Mouse (Mus musculus) small intestine, adult 2 months (tissue): ENCODE results near the gene Atg3. TPM values are rescaled to one million over a fixed set of nuclear protein-coding genes. Genes with fewer than 3 reads are reported as not detected.

Experiments used
- H3K27ac ChIP-seq: fragments of 200-500 bp; 2 replicates; pipeline ENCODE4 v1.5.1; 2012; ENCODE audit warnings: low read depth, low read length, control low read depth, inconsistent platforms; ENCODE audit not compliant: insufficient read depth
- H3K27me3 ChIP-seq: fragments of 200-500 bp; 2 replicates; pipeline ENCODE4 v1.6.1; 2012; ENCODE audit warnings: mild to moderate bottlenecking, moderate library complexity, low read length, inconsistent platforms; ENCODE audit not compliant: control insufficient read depth, insufficient read depth
- H3K36me3 ChIP-seq: fragments of 200-500 bp; 2 replicates; pipeline ENCODE4 v1.6.1; 2012; ENCODE audit warnings: mild to moderate bottlenecking, low read length, control low read depth, inconsistent platforms; ENCODE audit not compliant: control insufficient read depth, insufficient read depth
- H3K4me1 ChIP-seq: fragments of 200-500 bp; 2 replicates; pipeline ENCODE4 v1.6.1; 2012; ENCODE audit warnings: low read length, inconsistent platforms, mixed read lengths; ENCODE audit not compliant: control insufficient read depth, insufficient read depth, insufficient read length
- H3K4me3 ChIP-seq: fragments of 200-500 bp; 2 replicates; pipeline ENCODE4 v1.5.1; 2012; ENCODE audit warnings: low read depth, mild to moderate bottlenecking, control low read depth, inconsistent platforms, low read length, moderate library complexity
- CTCF ChIP-seq: fragments of 200-500 bp; IDR thresholded peaks from 2 replicates; pipeline ENCODE4 v1.5.1; 2012; ENCODE audit warnings: low read depth, mild to moderate bottlenecking, control low read depth, inconsistent platforms, low read length, moderate library complexity, mixed read lengths; ENCODE audit not compliant: insufficient replicate concordance, insufficient read length; ENCODE audit errors: extremely low read depth
- POLR2A ChIP-seq: fragments of 200-500 bp; IDR thresholded peaks from 2 replicates; pipeline ENCODE4 v1.6.1; 2012; ENCODE audit warnings: low read depth, mild to moderate bottlenecking, control low read depth, inconsistent platforms, low read length, moderate library complexity
- WGBS: fragments of 180-500 bp; shearing (Covaris S2); methylation state at CpG from one replicate; pipeline ENCODE4 v1.1.7; 2018; 5-methylcytosine and 5-hydroxymethylcytosine counted together
- polyA plus RNA-seq: library from polyadenylated mRNA; depleted of rRNA; stranded (reverse); fragments of >200 nt; gene quantifications from 2 replicates; pipeline ENCODE4 v1.2.3, GENCODE M21; 2012

The Atg3 gene
- polyA plus RNA-seq, 1 experiment = 27.0 TPM

- 32% methylated on average over 3 of the region's 3 CpGs for WGBS
- no peak overlapping the region for H3K4me3 ChIP-seq
Observed at GRCm38 (mm10) chr16:45154741-45155250, 3.8 kb upstream of the Atg3 start.

DNA sequence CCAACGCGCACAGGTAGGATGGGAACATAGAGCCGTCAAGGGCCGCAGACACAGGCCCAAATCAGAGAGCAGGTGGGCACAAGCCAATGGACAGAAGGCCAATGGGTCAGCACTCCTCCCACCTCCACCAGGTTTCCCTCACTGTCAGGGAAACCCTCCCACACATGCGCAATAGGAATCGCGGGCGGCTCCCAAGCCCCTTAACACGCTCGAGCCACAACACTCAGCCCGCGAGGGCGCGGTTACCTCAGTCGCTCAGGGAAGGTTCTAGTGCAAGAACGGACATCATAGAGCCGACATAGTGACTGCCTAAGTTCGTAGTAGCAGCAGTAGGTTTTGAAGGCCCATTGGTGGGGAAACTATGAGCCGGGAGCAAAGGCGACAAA lies 456 bp upstream of the Atg3 start:
- H3K27me3 ChIP-seq = no peaks in the 10 kb centered on the region
- peaks cover 11% of the 10 kb centered on the region; the same call in 1 of the 2 replicates for H3K4me1 ChIP-seq
- peaks cover 2% of the 10 kb centered on the region; the same call in 1 of the 2 replicates for H3K36me3 ChIP-seq
- TF ChIP-seq CTCF = no peak; the same call in 1 of the 2 replicates
- H3K4me3 ChIP-seq = peak overlapping the region; percentile 98
- peak overlapping the region; percentile 92 for H3K27ac ChIP-seq
- WGBS = under 1% methylated on average over 20 of the region's 20 CpGs

More at GRCm38 (mm10) chr16:45154741-45155250, 3.8 kb upstream of the Atg3 start:
- Histone ChIP-seq H3K27me3 (no peaks in the 10 kb centered on the region), H3K4me1 (peaks cover 11% of the 10 kb centered on the region; the same call in 1 of the 2 replicates), H3K36me3 (peaks cover 20% of the 10 kb centered on the region), H3K27ac (peak overlapping the region; percentile 33; the same call in 1 of the 2 replicates)
- TF ChIP-seq CTCF (no peak), POLR2A (no peak)

GRCm38 (mm10) chr16:45159389-45159716 lies 768 bp downstream of the Atg3 start:
- H3K36me3 ChIP-seq = peaks cover 2% of the 10 kb centered on the region; the same call in 1 of the 2 replicates
- TF ChIP-seq CTCF = no peak
- no peak for TF ChIP-seq POLR2A
- H3K27me3 ChIP-seq = no peaks in the 10 kb centered on the region
- peaks cover 9% of the 10 kb centered on the region; the same call in 1 of the 2 replicates for H3K4me1 ChIP-seq
- peak overlapping the region; percentile 95 for H3K27ac ChIP-seq
- H3K4me3 ChIP-seq = peak overlapping the region; percentile 98
- WGBS = under 1% methylated on average over 11 of the region's 11 CpGs

DNA sequence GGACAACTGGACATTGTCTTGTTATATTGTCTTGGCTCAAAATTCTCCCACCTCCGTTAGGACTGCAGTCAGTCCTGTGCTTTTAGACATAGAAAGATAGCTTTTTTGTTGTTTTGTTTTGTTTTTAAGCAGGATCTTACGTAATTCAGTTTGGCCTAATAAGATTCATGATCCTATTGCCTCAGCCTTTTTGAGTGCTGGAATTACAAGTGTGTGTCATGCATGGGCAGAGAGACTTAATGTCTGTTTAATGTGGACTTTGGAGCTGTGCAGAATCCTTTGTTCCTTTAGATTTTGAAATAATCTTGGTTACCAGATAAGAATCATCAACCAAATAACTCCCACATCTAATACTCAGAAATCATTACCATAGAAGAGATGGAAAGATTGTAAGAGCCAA lies 20.0 kb downstream of the Atg3 start:
- no peaks in the 10 kb centered on the region for H3K27me3 ChIP-seq
- H3K36me3 ChIP-seq = peaks cover 25% of the 10 kb centered on the region
- no peak overlapping the region for H3K27ac ChIP-seq
- WGBS = 88% methylated on average over 2 of the region's 2 CpGs
- TF ChIP-seq CTCF (no peak), POLR2A (no peak)
- no peaks in the 10 kb centered on the region for H3K4me1 ChIP-seq
- H3K4me3 ChIP-seq = no peak overlapping the region

GRCm38 (mm10) chr16:45181824-45182223 lies 23.2 kb downstream of the Atg3 start:
- Histone ChIP-seq H3K27ac (no peak overlapping the region), H3K4me1 (no peaks in the 10 kb centered on the region), H3K36me3 (peaks cover 29% of the 10 kb centered on the region), H3K4me3 (no peak overlapping the region), H3K27me3 (no peaks in the 10 kb centered on the region)
- TF ChIP-seq POLR2A (no peak), CTCF (no peak)
- WGBS = 87% methylated on average over 5 of the region's 5 CpGs

DNA sequence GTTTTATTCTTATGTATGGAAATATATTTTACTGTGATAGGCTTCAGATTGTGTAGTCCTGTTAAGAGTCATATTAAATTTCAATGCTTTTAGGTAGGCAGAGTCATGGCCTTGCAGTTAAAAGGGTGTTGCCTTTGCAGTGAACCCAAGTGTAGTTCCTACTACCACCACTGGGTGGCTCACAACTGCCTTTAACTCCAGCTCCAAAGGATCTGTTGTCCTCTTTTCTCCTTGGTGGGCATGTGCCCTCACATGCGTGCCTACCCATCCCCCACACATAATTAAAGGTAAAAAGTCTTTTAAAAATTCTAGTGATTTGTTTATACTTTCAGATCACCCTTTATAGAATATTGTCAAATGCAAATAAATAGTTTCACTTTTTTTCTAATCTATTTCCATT lies 34.0 kb downstream of the Atg3 start:
- Histone ChIP-seq H3K4me1 (no peaks in the 10 kb centered on the region), H3K4me3 (no peak overlapping the region), H3K27me3 (no peaks in the 10 kb centered on the region), H3K27ac (no peak overlapping the region), H3K36me3 (peaks cover 13% of the 10 kb centered on the region)
- WGBS = 4% methylated on average over 1 of the region's 1 CpGs
- peak; percentile 77; the same call in 1 of the 2 replicates for TF ChIP-seq CTCF
- TF ChIP-seq POLR2A = no peak

DNA sequence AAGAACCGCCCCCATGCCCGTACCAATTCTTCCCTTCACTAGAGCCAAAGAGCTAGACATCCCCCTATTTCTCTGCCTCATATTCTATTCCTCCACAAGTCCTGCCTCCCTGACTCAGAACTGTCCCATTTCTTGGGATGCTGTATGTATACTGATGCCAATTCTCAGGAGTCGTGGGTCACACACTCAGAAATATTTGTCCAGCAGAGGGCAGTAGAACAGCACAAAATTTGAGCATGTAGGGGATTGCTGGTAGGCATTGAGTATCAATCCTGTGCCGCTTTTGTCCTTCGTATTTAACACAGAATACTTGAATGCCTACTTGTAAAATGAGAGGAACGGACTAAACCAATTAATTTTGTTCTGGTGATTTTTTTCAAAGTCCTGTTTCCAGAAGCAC lies 38.2 kb downstream of the Atg3 start:
- Histone ChIP-seq H3K27ac (no peak overlapping the region), H3K36me3 (no peaks in the 10 kb centered on the region), H3K27me3 (no peaks in the 10 kb centered on the region), H3K4me1 (no peaks in the 10 kb centered on the region), H3K4me3 (no peak overlapping the region)
- no peak for TF ChIP-seq CTCF
- no peak for TF ChIP-seq POLR2A
- WGBS = 34% methylated on average over 6 of the region's 6 CpGs

DNA sequence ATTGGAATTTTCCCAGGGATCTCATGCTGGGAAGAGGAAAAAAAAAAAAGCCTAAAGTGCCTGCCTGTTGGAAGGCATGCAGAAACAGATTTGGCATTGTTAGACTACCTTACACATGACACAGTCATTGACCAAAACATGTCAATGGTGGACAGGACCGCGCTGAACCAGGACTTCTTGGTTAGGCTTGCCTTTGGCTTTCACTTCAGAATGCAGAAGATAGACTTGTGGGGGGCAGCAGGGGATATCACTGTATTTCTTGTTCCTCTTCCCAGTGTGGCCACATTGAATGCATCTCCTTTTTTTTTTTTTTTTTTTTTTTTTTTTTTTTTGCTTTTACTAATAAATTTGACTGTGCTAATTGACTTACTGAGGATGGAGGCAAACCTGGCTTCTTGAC lies 42.8 kb downstream of the Atg3 start:
- H3K4me1 ChIP-seq = no peaks in the 10 kb centered on the region
- no peaks in the 10 kb centered on the region for H3K27me3 ChIP-seq
- no peak for TF ChIP-seq CTCF
- no peak for TF ChIP-seq POLR2A
- no peak overlapping the region for H3K4me3 ChIP-seq
- no peak overlapping the region for H3K27ac ChIP-seq
- H3K36me3 ChIP-seq = no peaks in the 10 kb centered on the region
- WGBS = 90% methylated on average over 2 of the region's 2 CpGs
